Mouse (Mus musculus): ENCODE measurements at regions not wholly inside any gene's neighbourhood (a gene's known extent, or its start where the extent isn't known, plus 50 kb on each side); places are given as distances from the start of the nearest gene placed in this dataset.

- 89% methylated on average over 3 of the region's 3 CpGs for WGBS
- Histone ChIP-seq H3K27ac (ENCODE audit: low read length) (no peak overlapping the region), H3K9me3 (replicated peaks; ENCODE audit: control insufficient read depth, low read length) (no peaks in the 10 kb centered on the region), H3K4me3 (replicated peaks; ENCODE audit: low read length) (no peak overlapping the region), H3K27me3 (ENCODE audit: control insufficient read depth, insufficient read depth, low read length) (no peaks in the 10 kb centered on the region), H3K36me3 (ENCODE audit: control insufficient read depth, insufficient read depth, low read length) (no peaks in the 10 kb centered on the region), H3K4me1 (ENCODE audit: control insufficient read depth, insufficient read depth, low read length) (no peaks in the 10 kb centered on the region), H3K4me2 (ENCODE audit: low read depth, low read length) (no peak overlapping the region), H3K9ac (ENCODE audit: low read length) (no peak overlapping the region)
- no peak for ATAC-seq (ENCODE audit: insufficient read depth, low FRiP score)
Measured at GRCm38 (mm10) chr4:7222922-7223321, 1015.9 kb downstream of the Car8 start.

GRCm38 (mm10) chr4:7220426-7220825, 1018.4 kb downstream of the Car8 start:
- no peak overlapping the region for H3K27ac ChIP-seq (ENCODE audit: low read length)
- ATAC-seq (ENCODE audit: insufficient read depth, low FRiP score): no peak
- no peaks in the 10 kb centered on the region for H3K36me3 ChIP-seq (ENCODE audit: control insufficient read depth, insufficient read depth, low read length)
- H3K9ac ChIP-seq (ENCODE audit: low read length): no peak overlapping the region
- no peaks in the 10 kb centered on the region for H3K27me3 ChIP-seq (ENCODE audit: control insufficient read depth, insufficient read depth, low read length)
- H3K9me3 ChIP-seq (replicated peaks; ENCODE audit: control insufficient read depth, low read length): no peaks in the 10 kb centered on the region
- no peaks in the 10 kb centered on the region for H3K4me1 ChIP-seq (ENCODE audit: control insufficient read depth, insufficient read depth, low read length)
- H3K4me3 ChIP-seq (replicated peaks; ENCODE audit: low read length): no peak overlapping the region
- no peak overlapping the region for H3K4me2 ChIP-seq (ENCODE audit: low read depth, low read length)

- Histone ChIP-seq H3K4me1 (ENCODE audit: control insufficient read depth, insufficient read depth, low read length) (no peaks in the 10 kb centered on the region), H3K36me3 (ENCODE audit: control insufficient read depth, insufficient read depth, low read length) (no peaks in the 10 kb centered on the region), H3K27ac (ENCODE audit: low read length) (no peak overlapping the region), H3K4me2 (ENCODE audit: low read depth, low read length) (no peak overlapping the region), H3K4me3 (replicated peaks; ENCODE audit: low read length) (no peak overlapping the region), H3K9me3 (replicated peaks; ENCODE audit: control insufficient read depth, low read length) (no peaks in the 10 kb centered on the region), H3K27me3 (ENCODE audit: control insufficient read depth, insufficient read depth, low read length) (no peaks in the 10 kb centered on the region), H3K9ac (ENCODE audit: low read length) (no peak overlapping the region)
- 79% methylated on average over 5 of the region's 5 CpGs for WGBS
- no peak for ATAC-seq (ENCODE audit: insufficient read depth, low FRiP score)
Measured at GRCm38 (mm10) chr4:7215048-7216030, 1023.5 kb downstream of the Car8 start.

- no peaks in the 10 kb centered on the region for H3K4me1 ChIP-seq (ENCODE audit: control insufficient read depth, insufficient read depth, low read length)
- no peaks in the 10 kb centered on the region for H3K27me3 ChIP-seq (ENCODE audit: control insufficient read depth, insufficient read depth, low read length)
- ATAC-seq (ENCODE audit: insufficient read depth, low FRiP score): no peak
- no peaks in the 10 kb centered on the region for H3K9me3 ChIP-seq (replicated peaks; ENCODE audit: control insufficient read depth, low read length)
- WGBS: 89% methylated on average over 1 of the region's 1 CpGs
- no peak overlapping the region for H3K4me3 ChIP-seq (replicated peaks; ENCODE audit: low read length)
- no peak overlapping the region for H3K4me2 ChIP-seq (ENCODE audit: low read depth, low read length)
- no peak overlapping the region for H3K9ac ChIP-seq (ENCODE audit: low read length)
- no peak overlapping the region for H3K27ac ChIP-seq (ENCODE audit: low read length)
- H3K36me3 ChIP-seq (ENCODE audit: control insufficient read depth, insufficient read depth, low read length): no peaks in the 10 kb centered on the region
Measured at GRCm38 (mm10) chr4:7206987-7207386, 1031.9 kb downstream of the Car8 start.

DNA sequence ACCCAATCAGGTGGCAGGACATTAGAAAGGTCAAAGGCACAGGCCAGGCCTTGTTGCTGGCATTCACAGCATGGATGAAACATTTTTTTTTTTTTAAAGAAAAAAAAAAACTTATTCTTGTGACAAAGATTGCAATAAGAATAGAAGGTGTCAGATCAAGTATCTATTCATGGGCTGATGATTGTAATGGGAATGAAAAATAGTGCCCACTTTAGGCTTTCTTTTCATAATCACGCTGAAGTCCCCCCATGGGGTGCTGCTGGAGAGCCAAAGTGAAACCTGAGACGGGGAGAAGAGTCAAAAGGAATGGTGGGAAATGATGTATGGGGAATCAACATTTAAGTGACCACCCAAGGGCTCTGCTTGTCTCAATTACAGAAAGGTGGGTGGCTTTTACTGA, 1037.0 kb downstream of the Car8 start:
- 48% methylated on average over 2 of the region's 2 CpGs for WGBS
- Histone ChIP-seq H3K4me1 (ENCODE audit: control insufficient read depth, insufficient read depth, low read length) (no peaks in the 10 kb centered on the region), H3K9ac (ENCODE audit: low read length) (no peak overlapping the region), H3K4me3 (replicated peaks; ENCODE audit: low read length) (no peak overlapping the region), H3K9me3 (replicated peaks; ENCODE audit: control insufficient read depth, low read length) (no peaks in the 10 kb centered on the region), H3K36me3 (ENCODE audit: control insufficient read depth, insufficient read depth, low read length) (no peaks in the 10 kb centered on the region), H3K27ac (ENCODE audit: low read length) (no peak overlapping the region), H3K27me3 (ENCODE audit: control insufficient read depth, insufficient read depth, low read length) (no peaks in the 10 kb centered on the region), H3K4me2 (ENCODE audit: low read depth, low read length) (no peak overlapping the region)
- no peak for ATAC-seq (ENCODE audit: insufficient read depth, low FRiP score)

DNA sequence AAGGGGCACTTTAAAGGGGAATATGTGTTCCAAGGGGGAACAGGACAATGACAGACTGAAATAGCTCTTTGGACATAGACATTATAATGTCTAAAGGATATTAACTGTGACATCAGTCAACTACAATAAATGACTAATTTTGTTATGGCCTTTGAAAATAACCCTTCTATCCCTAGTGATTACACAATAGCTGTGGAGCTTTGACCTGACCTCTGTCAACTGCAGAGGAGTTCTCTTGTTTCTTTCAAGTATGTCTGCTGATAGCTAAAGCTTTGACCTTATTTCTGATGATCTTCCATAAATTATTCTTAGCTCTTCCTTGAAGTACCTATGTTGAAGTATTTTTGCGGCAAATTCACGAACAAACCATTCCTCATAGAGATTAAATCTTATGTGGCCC, 1038.9 kb downstream of the Car8 start:
- H3K9ac ChIP-seq (ENCODE audit: low read length): no peak overlapping the region
- no peak overlapping the region for H3K4me2 ChIP-seq (ENCODE audit: low read depth, low read length)
- no peaks in the 10 kb centered on the region for H3K9me3 ChIP-seq (replicated peaks; ENCODE audit: control insufficient read depth, low read length)
- H3K36me3 ChIP-seq (ENCODE audit: control insufficient read depth, insufficient read depth, low read length): no peaks in the 10 kb centered on the region
- H3K4me1 ChIP-seq (ENCODE audit: control insufficient read depth, insufficient read depth, low read length): no peaks in the 10 kb centered on the region
- no peaks in the 10 kb centered on the region for H3K27me3 ChIP-seq (ENCODE audit: control insufficient read depth, insufficient read depth, low read length)
- ATAC-seq (ENCODE audit: insufficient read depth, low FRiP score): no peak
- 74% methylated on average over 2 of the region's 2 CpGs for WGBS
- no peak overlapping the region for H3K4me3 ChIP-seq (replicated peaks; ENCODE audit: low read length)
- no peak overlapping the region for H3K27ac ChIP-seq (ENCODE audit: low read length)

- 84% methylated on average over 2 of the region's 2 CpGs for WGBS
- Histone ChIP-seq H3K36me3 (ENCODE audit: control insufficient read depth, insufficient read depth, low read length) (no peaks in the 10 kb centered on the region), H3K4me2 (ENCODE audit: low read depth, low read length) (no peak overlapping the region), H3K4me1 (ENCODE audit: control insufficient read depth, insufficient read depth, low read length) (no peaks in the 10 kb centered on the region), H3K27ac (ENCODE audit: low read length) (no peak overlapping the region), H3K4me3 (replicated peaks; ENCODE audit: low read length) (no peak overlapping the region), H3K9me3 (replicated peaks; ENCODE audit: control insufficient read depth, low read length) (no peaks in the 10 kb centered on the region), H3K9ac (ENCODE audit: low read length) (no peak overlapping the region), H3K27me3 (ENCODE audit: control insufficient read depth, insufficient read depth, low read length) (no peaks in the 10 kb centered on the region)
- ATAC-seq (ENCODE audit: insufficient read depth, low FRiP score): no peak
Measured at GRCm38 (mm10) chr4:7199052-7199451, 1039.8 kb downstream of the Car8 start.

- H3K4me1 ChIP-seq (ENCODE audit: control insufficient read depth, insufficient read depth, low read length): peaks cover 4% of the 10 kb centered on the region; the same call in 1 of the 2 replicates
- ATAC-seq (ENCODE audit: insufficient read depth, low FRiP score): no peak
- H3K4me3 ChIP-seq (replicated peaks; ENCODE audit: low read length): no peak overlapping the region
- no peak overlapping the region for H3K27ac ChIP-seq (ENCODE audit: low read length)
- H3K9me3 ChIP-seq (replicated peaks; ENCODE audit: control insufficient read depth, low read length): no peaks in the 10 kb centered on the region
- no peaks in the 10 kb centered on the region for H3K36me3 ChIP-seq (ENCODE audit: control insufficient read depth, insufficient read depth, low read length)
- H3K9ac ChIP-seq (ENCODE audit: low read length): no peak overlapping the region
- 37% methylated on average over 3 of the region's 3 CpGs for WGBS
- H3K4me2 ChIP-seq (ENCODE audit: low read depth, low read length): no peak overlapping the region
- no peaks in the 10 kb centered on the region for H3K27me3 ChIP-seq (ENCODE audit: control insufficient read depth, insufficient read depth, low read length)
Measured at GRCm38 (mm10) chr4:7196570-7196969, 1042.3 kb downstream of the Car8 start.

GRCm38 (mm10) chr4:7195619-7196018, 1043.2 kb downstream of the Car8 start:
- ATAC-seq (ENCODE audit: insufficient read depth, low FRiP score): no peak
- Histone ChIP-seq H3K36me3 (ENCODE audit: control insufficient read depth, insufficient read depth, low read length) (no peaks in the 10 kb centered on the region), H3K9ac (ENCODE audit: low read length) (no peak overlapping the region), H3K4me3 (replicated peaks; ENCODE audit: low read length) (no peak overlapping the region), H3K4me1 (ENCODE audit: control insufficient read depth, insufficient read depth, low read length) (peaks cover 4% of the 10 kb centered on the region; the same call in 1 of the 2 replicates), H3K4me2 (ENCODE audit: low read depth, low read length) (no peak overlapping the region), H3K27ac (ENCODE audit: low read length) (no peak overlapping the region), H3K27me3 (ENCODE audit: control insufficient read depth, insufficient read depth, low read length) (no peaks in the 10 kb centered on the region), H3K9me3 (replicated peaks; ENCODE audit: control insufficient read depth, low read length) (no peaks in the 10 kb centered on the region)
- WGBS: 77% methylated on average over 1 of the region's 1 CpGs

Measured in stomach, embryonic 16.5 days (tissue).